Mouse (Mus musculus) brain, embryonic 14.5 days (tissue): ENCODE measurements around the gene Tmem98. TPM values are rescaled to one million over a fixed set of nuclear protein-coding genes. Genes with fewer than 3 reads are reported as not detected.

Source experiments
- DNase-seq: peaks from one replicate; pipeline ENCODE4 v3.0.0-alpha.2; 2011; ENCODE audit warnings: low read depth
- CTCF ChIP-seq: fragments of 200-500 bp; IDR thresholded peaks from 2 replicates; pipeline ENCODE4 v1.5.1; 2012; ENCODE audit warnings: inconsistent platforms, mild to moderate bottlenecking, moderate library complexity, borderline replicate concordance; ENCODE audit not compliant: insufficient read depth, insufficient read length; ENCODE audit errors: extremely low read depth
- POLR2A ChIP-seq: fragments of 200-500 bp; IDR thresholded peaks from 2 replicates; pipeline ENCODE4 v1.6.1; 2012; ENCODE audit warnings: mild to moderate bottlenecking, inconsistent platforms, borderline replicate concordance; ENCODE audit not compliant: poor library complexity, insufficient read depth, insufficient read length, severe bottlenecking; ENCODE audit errors: extremely low read depth
- polyA plus RNA-seq: library from polyadenylated mRNA; depleted of rRNA; stranded (reverse); fragments of >200 nt; gene quantifications from 2 replicates; pipeline ENCODE4 v1.2.3, GENCODE M21; 2012; rRNA removed

The Tmem98 gene
- polyA plus RNA-seq, 1 experiment = 28.0 TPM

DNA sequence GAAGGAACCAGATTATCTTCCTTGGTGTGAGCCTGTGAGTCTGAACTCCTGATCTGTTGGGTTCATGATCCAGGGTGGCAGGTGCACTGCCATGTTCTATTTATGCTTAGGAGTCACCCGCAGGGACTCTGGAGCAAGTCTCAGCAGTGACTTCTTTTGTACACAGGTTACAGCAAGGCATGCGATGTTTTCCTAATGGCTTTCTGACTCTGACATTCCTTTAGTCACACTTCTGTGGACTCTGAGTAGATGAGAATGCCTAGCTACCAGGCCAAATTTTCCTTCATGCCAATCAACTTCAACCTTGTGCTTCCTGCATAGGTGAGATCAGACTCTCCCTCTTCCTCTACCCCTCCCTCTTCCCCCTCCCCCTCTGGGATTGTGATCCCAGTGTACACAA is 25.4 kb downstream of the Tmem98 start:
- no peak for DNase-seq
- TF ChIP-seq CTCF (no peak), POLR2A (no peak)

DNA sequence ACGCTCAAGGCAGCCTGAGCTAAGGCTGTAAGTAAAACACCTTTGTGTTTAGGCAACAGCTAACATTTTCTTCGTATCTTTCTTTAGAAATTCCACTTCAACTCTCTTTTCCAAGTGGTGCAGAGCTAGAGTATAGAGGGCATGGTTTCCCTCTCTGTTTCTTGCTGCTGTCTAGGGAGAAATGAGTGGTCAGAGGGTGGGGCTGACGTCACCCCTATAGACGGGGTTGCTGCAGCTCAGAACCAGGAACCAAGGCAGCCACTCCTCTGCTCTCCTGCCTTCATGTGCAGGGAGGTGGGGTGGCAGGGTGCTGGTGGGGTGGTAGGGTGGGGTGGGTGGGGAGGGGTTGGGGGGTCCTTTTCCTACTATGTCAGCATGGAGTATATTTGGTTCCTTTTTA is 25.9 kb downstream of the Tmem98 start:
- TF ChIP-seq CTCF = no peak
- TF ChIP-seq POLR2A = no peak
- DNase-seq = no peak

DNA sequence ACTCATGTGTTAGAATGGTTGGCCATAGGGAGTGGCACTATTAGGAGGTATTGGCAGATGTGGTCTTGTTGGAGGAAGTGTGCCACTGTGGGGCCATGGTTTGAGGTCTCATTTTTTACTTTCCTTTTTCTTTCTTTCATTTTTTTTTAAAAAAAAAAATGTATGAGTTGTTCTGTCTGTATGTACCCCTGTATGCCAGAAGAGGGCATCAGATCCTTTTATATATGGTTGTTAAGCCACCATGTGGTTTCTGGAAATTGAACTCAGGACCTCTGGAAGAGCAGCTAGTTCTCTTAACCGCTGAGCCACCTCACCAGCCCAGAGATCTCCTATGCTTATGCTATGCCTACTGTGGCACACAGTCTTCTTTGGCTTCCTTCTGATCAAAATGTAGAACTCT is 28.7 kb downstream of the Tmem98 start:
- DNase-seq = no peak
- TF ChIP-seq POLR2A = no peak

DNA sequence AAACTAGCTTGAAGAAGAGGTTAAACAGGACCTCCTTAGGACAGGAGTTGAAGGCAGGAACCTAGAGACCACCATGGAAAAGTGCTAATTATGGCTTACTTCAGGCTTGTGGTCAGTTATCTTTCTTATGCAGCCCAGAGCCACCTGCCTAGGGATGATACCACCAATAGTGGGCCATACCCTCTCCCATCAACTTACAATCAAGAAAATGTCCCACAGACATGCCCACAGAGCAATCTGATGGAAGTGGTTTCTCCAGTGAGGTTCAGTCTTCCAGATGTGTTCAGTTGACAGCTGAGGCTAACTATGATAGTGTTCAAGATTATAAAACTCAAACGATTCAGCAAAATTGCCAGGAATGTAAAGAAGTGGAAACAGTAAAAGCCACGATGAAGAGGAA is 33.5 kb downstream of the Tmem98 start:
- TF ChIP-seq CTCF (no peak), POLR2A (no peak)

DNA sequence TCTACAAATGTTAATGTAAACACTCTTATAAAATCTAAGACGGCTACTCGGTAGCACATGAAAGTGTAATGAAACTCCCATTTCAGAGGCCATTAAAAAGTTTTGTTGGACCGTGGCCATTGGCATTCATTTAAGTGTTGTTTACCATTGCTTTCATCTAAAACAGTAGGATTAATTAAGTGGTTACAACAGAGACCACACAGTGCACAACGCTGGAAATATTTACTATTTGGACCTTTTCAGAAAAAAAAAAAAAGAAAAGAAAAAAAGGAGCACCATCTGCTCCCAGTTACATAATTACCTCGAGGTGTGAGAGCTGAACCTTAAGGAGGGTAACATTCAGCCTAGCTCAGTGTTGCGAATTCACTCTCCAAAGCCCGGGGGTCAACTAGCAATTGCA is 35.5 kb downstream of the Tmem98 start:
- TF ChIP-seq POLR2A (no peak), CTCF (no peak)
- DNase-seq = peak; percentile 61

More for the DNA sequence above, 33.5 kb downstream of the Tmem98 start:
- no peak for DNase-seq

DNA sequence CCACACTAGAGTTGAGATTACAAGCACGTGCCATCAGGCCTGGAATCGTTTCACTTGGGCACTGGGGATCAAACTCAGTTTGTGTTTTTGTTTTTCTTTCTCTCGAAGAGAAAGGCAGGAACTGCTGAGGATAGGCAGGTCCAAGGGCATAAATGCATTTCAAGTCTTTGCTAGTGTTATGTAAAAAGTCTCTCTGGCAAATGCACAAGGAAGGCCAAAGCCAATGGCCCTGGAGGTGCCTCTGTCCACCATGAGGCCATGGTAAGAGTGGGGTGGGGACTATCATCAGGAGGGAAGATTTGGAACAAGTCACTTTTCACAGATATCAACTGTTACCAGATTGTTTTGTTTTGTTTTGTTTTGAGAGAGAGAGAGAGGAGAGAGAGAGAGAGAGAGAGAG is 36.1 kb downstream of the Tmem98 start:
- TF ChIP-seq CTCF (no peak), POLR2A (no peak)
- DNase-seq = no peak

DNA sequence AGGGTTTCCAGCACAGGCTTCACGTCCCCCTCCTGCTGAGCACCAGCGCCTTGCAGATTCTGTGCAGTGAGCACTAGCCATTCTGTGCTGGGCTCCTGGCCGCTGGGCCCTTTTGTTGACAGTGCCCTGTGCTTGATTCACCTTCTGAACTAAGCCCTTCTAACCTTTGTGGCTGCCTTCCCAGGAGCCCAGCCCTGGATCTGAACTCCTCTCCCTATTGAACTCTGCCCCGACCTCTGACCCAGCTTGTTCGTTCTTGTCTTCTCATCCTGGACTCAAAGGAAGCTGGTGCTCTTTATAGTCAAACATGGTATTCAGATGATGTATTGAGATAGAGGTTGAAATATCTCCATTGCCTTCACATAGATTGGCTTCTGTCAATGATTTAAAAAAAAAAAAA is 38.2 kb downstream of the Tmem98 start:
- no peak for TF ChIP-seq CTCF
- no peak for TF ChIP-seq POLR2A

DNA sequence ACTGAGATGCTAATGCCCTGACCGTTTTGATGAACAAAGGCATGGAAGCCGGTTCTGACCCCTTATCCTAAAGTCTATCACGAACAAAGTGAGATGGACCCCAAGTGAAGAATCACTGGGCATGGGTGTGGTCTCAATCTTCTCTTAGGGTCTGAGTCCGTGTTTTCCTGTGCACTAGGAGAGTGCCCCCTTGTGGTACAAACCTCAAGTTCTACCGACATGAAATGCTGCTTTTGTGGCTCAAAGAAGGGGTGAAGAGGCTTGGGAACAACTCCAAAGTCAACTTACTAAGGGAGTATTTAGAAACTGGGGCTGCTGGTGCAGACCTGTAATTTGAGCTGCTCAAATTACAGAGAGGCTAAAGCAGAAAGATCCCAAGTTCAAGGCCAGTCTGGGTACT is 41.9 kb downstream of the Tmem98 start:
- DNase-seq = peak; percentile 41
- TF ChIP-seq CTCF = peak; percentile 43; the same call in 1 of the 2 replicates
- no peak for TF ChIP-seq POLR2A

More for the DNA sequence above, 38.2 kb downstream of the Tmem98 start:
- DNase-seq = no peak

DNA sequence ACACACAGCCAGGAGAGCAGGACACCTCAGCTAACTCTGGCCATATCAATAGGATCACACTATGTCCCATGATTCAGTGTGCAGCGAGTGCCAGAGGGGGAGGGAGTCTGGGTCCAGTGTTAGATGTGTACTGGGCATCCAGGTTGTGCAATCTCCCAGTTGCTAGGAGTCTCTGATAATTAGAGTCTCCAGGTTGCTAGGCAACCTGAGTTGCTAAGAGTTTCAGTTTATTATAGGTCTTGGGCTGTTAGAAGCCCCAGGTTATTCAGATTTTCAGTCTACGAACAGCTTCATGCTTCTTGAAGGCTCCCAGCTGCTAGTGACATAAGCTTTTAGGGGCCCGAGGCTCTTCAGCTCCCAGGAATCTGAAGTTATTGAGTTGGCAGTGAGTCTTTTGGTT is 43.0 kb downstream of the Tmem98 start:
- TF ChIP-seq POLR2A = no peak
- TF ChIP-seq CTCF = no peak
- DNase-seq = peak; percentile 72

DNA sequence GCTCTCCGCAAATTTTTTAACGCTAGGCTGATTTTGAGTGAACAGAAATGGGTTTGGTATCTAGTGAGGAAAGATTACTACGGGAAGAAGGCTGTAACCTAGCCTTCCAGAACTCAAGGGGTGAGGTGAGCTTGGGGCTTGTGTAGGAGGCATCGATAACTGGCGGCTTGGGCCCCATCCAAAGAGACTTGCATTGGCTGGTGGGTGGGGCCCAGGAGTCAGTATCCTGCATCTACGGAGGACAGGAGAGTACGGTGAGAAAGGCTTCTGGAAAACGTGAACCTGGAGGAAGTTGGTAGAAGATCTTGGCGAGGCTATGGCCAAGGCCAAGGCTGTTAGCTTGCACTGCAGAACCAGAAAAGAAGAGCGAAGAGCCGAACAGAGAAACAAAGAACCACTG is 44.5 kb downstream of the Tmem98 start:
- no peak for DNase-seq
- no peak for TF ChIP-seq CTCF
- no peak for TF ChIP-seq POLR2A

DNA sequence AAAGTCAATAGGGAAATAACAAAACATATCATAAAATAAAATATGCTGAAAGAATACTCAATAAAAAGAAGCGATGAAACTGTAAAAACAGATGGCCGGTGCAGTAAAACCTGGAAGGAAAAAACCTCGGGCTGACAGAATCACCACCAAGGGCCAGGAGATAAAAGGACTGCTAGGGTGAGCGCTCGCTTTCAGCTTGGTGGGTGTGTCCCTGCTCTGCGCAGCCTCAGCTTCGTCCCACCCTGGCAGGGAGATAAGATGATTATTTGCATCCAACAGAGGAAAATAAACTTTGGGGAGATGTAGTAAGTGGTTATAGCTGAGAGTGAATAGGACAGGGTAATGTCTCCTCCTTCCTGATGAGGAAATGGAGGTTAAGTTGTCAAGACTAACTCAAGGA is 44.9 kb downstream of the Tmem98 start:
- no peak for DNase-seq
- no peak for TF ChIP-seq POLR2A
- no peak for TF ChIP-seq CTCF

DNA sequence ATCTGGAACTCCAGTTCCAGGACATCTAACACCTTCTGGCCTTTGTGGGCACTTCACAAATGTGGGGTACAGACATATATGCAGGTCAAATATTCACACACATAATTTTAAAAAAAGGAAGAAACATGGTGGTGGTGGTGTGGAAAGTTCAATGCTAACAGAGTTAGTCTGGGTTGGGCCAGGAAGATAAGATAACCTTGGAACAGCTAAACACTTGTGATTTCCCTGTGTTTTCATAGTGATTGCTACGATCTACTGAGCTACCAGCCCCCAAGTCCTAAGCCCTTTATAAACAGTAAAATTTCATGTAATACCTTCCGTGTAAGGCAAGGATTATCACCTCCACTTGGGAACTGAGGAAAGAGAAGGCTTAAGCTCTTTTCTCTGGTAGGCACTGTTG is 46.9 kb downstream of the Tmem98 start:
- TF ChIP-seq POLR2A (no peak), CTCF (no peak)
- no peak for DNase-seq

DNA sequence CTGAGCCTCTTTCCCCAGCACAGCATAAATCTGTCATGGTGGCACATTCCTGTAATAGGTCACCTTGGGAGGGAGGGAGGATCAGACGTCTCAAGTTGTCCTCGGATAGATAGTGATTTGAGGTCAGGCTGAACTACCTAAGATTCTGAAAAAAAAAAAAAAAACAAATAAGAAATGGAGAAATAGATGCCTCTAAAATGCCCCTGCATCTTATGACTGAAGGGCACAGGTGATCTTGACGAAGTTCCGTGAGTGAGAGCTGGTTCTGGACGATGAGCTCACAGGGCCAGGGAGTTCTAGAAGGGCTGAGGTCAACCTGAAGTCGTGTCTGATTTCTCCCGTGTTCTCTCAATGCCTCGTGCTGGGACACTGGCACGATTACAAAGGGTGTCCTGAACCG is 48.1 kb downstream of the Tmem98 start, which contains the start of gene Spaca3:
Gene Spaca3 (plus strand): TSS at position 301 of the 400 bp plus-strand sequence.
- TF ChIP-seq POLR2A = no peak
- TF ChIP-seq CTCF = no peak
- no peak for DNase-seq

DNA sequence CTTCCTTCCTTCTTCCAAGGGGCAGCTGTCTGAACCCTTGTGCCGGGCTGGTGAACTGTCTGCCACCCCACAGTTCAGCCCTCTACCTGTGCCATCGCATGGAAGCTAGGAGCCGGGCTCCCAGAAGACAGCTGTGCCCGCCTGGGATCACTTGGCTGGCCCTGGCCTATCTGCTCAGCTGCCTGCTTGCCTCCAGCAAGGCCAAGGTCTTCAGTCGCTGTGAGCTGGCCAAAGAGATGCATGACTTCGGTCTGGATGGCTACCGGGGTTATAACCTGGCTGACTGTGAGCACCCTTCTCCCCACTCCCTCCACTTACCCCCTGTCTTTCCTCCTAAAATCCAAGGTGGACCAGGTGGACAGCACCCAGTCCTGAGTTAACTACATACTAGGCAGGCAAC is 53.0 kb downstream of the Tmem98 start:
- DNase-seq = no peak
- TF ChIP-seq CTCF = no peak

DNA sequence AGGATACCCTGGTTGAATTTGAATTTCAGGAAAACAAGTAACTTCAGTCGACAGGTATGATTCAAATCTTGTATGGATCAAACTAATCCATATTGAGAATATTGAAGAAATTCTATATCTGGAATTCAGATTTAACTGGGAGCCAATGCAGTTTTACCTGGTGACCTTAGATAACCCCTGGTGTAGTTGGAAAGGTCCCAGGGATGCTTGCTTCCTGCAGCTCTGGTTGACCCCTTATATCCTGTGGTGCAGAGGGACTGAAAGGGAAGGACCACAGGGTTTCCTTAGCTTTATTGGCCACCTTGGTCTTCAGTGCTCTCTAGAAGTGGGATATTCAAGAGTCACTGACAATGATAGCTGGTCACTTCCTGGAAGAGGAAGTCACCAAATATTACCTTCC is 58.1 kb downstream of the Tmem98 start:
- no peak for TF ChIP-seq CTCF
- no peak for TF ChIP-seq POLR2A
- DNase-seq = no peak

Other genes starting within 250 kb of the Tmem98 start
- 1.5 and 2.2 TPM in 2 replicates for gene Myo1d, start 30.1 kb upstream of the Tmem98 start, polyA plus RNA-seq
- gene Spaca3, start 48.2 kb downstream of the Tmem98 start, polyA plus RNA-seq = not detected in 2 replicates